Mouse (Mus musculus) cerebellum, adult 2 months (tissue): ENCODE measurements around the gene Edn2.

ENCODE experiments used
- CTCF ChIP-seq: fragments of 200-500 bp; IDR thresholded peaks from 2 replicates; pipeline ENCODE4 v1.5.1; 2011; ENCODE audit warnings: low read depth, mild to moderate bottlenecking, control low read depth, low read length, moderate library complexity, borderline replicate concordance; ENCODE audit not compliant: insufficient read depth
- POLR2A ChIP-seq: fragments of 200-500 bp; IDR thresholded peaks from 2 replicates; pipeline ENCODE4 v1.6.1; 2011; ENCODE audit warnings: low read length, control low read depth, borderline replicate concordance; ENCODE audit not compliant: insufficient read depth

- TF ChIP-seq CTCF: no peak
- no peak for TF ChIP-seq POLR2A
Observed at GRCm38 (mm10) chr4:120212812-120213211, 51.8 kb downstream of the Edn2 start.
